15 mouse cellular contexts compared by ENCODE assay signal in the genomic region with DNA sequence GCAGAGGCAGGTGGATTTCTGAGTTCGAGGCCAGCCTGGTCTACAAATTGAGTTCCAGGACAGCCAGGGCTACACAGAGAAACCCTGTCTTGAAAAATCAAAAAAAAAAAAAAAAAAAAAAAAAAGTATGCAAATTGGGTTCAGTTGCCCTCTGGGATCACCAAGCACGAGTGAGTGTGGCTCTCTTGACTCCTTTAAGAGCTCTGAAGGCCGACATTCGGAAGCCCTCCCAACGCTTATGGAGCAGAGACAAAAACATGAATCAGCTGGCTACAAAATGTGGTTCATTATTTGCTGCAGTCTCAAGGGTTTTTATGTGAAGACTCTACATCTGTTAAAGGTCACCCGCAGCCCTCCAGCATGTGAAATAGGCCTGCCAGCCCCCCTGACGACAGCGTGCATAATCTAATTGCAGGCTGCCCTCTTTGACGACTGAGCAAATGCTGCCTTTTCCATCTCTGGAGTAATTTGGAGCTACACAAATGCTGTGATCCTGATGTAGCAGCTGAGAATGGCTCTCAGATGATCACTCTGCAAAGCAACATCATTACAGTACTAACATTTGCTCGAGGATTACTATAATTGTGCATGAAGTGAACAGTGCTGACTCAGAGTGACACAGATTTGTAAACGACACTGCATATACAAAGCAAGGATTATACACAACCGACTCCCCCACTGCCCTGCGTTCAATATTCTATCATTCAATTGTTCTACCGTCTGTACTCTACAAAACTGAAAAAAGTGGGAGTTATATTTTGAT. TPM values are rescaled to one million over a fixed set of nuclear protein-coding genes. Genes with fewer than 3 reads are reported as not detected.
DNase-seq lines count a peak whose midpoint lies in the region; ATAC-seq lines count a peak whose summit lies in the region.
"Had no signal": no experiment of that assay in that cellular context is flagged by ENCODE, and none has a peak within 500 bp of the region (broad histone marks: within the 10 kb centered on the region; RNA-seq: fewer than 3 reads in every experiment).

No protein-coding gene starts in this region.

- no peak overlapping the region for H3K4me2 ChIP-seq in hindbrain, embryonic 13.5 days
- no peak overlapping the region for H3K4me2 ChIP-seq in neural tube, embryonic 11.5 days (ENCODE audit: low read depth)
- H3K4me2 ChIP-seq: limb, embryonic 15.5 days had no signal

- WGBS in embryonic facial prominence, embryonic 10.5 days, result 51% methylated on average over 14 of the region's 14 CpGs
- 29% methylated on average over 14 of the region's 14 CpGs for WGBS in hindbrain, embryonic 13.5 days
- WGBS in neural tube, embryonic 11.5 days, result 46% methylated on average over 14 of the region's 14 CpGs

- H3K9ac ChIP-seq in hindbrain, embryonic 13.5 days, result no peak overlapping the region
- H3K9ac ChIP-seq in neural tube, embryonic 11.5 days (ENCODE audit: low read length), result 0 out of 2 replicates have a peak overlapping the region, but pooled peaks have one; percentile 12
- H3K9ac ChIP-seq: limb, embryonic 15.5 days had no signal

- peak; percentile 85 for ATAC-seq in hindbrain, embryonic 13.5 days (ENCODE audit: low FRiP score)
- ATAC-seq in neural tube, embryonic 11.5 days (ENCODE audit: insufficient read depth, low FRiP score, low TSS enrichment), result peak; percentile 50; the same call in 1 of the 2 replicates
- ATAC-seq in monocyte, adult 5-6 weeks (replicated peaks; ENCODE audit: insufficient number of reproducible peaks, low FRiP score, low TSS enrichment, poor library complexity, severe bottlenecking), result no peak

- H3K36me3 ChIP-seq in embryonic facial prominence, embryonic 10.5 days (replicated peaks), result no peaks in the 10 kb centered on the region
- H3K36me3 ChIP-seq in hindbrain, embryonic 13.5 days, result no peaks in the 10 kb centered on the region
- H3K36me3 ChIP-seq in neural tube, embryonic 11.5 days (ENCODE audit: control insufficient read depth, insufficient read depth, low read length), result no peaks in the 10 kb centered on the region
- H3K36me3 ChIP-seq: limb, embryonic 15.5 days had no signal

- peaks cover 3% of the 10 kb centered on the region; the same call in 1 of the 2 replicates for H3K27me3 ChIP-seq in embryonic facial prominence, embryonic 10.5 days (replicated peaks; ENCODE audit: low read depth, poor library complexity, severe bottlenecking)
- no peaks in the 10 kb centered on the region for H3K27me3 ChIP-seq in hindbrain, embryonic 13.5 days
- no peaks in the 10 kb centered on the region for H3K27me3 ChIP-seq in neural tube, embryonic 11.5 days (ENCODE audit: control insufficient read depth, insufficient read depth, low read length)
- H3K27me3 ChIP-seq: limb, embryonic 15.5 days had no signal

- peaks cover 37% of the 10 kb centered on the region for H3K4me1 ChIP-seq in embryonic facial prominence, embryonic 10.5 days
- 0 out of 2 replicates have a peak, but pooled peaks cover 8% of the 10 kb centered on the region for H3K4me1 ChIP-seq in hindbrain, embryonic 13.5 days (replicated peaks)
- H3K4me1 ChIP-seq in neural tube, embryonic 11.5 days (ENCODE audit: control insufficient read depth, insufficient read depth, low read length), result 0 out of 2 replicates have a peak, but pooled peaks cover 3% of the 10 kb centered on the region

- H3K4me3 ChIP-seq in embryonic facial prominence, embryonic 10.5 days, result no peak overlapping the region
- no peak overlapping the region for H3K4me3 ChIP-seq in hindbrain, embryonic 13.5 days
- H3K4me3 ChIP-seq in neural tube, embryonic 11.5 days (ENCODE audit: low read depth, low read length), result no peak overlapping the region
- H3K4me3 ChIP-seq: limb, embryonic 15.5 days had no signal

- H3K27ac ChIP-seq in embryonic facial prominence, embryonic 10.5 days (replicated peaks), result no peak overlapping the region
- peak overlapping the region; percentile 3; the same call in 1 of the 2 replicates for H3K27ac ChIP-seq in hindbrain, embryonic 13.5 days
- no peak overlapping the region for H3K27ac ChIP-seq in neural tube, embryonic 11.5 days (ENCODE audit: low read depth, low read length)
- H3K27ac ChIP-seq: limb, embryonic 15.5 days had no signal

- H3K9me3 ChIP-seq in embryonic facial prominence, embryonic 10.5 days, result no peaks in the 10 kb centered on the region
- no peaks in the 10 kb centered on the region for H3K9me3 ChIP-seq in hindbrain, embryonic 13.5 days
- no peaks in the 10 kb centered on the region for H3K9me3 ChIP-seq in neural tube, embryonic 11.5 days (ENCODE audit: control insufficient read depth, low read length)
- H3K9me3 ChIP-seq: limb, embryonic 15.5 days had no signal

- DNase-seq in frontal cortex, postnatal 10 days (ENCODE audit: low spot score in 2 of 2), result peak; percentile 14 to 17
- DNase-seq in frontal cortex, postnatal 25 days (ENCODE audit: low spot score in 2 of 2), result no peak
- peak; percentile 58 for DNase-seq in embryonic facial prominence, embryonic 10.5 days (ENCODE audit: low spot score)
- peak; percentile 57 for DNase-seq in neural tube, embryonic 11.5 days (ENCODE audit: low spot score)
- no peak for DNase-seq in layer of hippocampus, adult 9-10 months (ENCODE audit: low spot score)
- DNase-seq in spleen, adult 18-20 months, result no peak
- DNase-seq: gastrocnemius, postnatal 10 days; kidney, postnatal 25 days; lung, postnatal 14 days had no signal

RNA-seq across cellular contexts. Expression of a gene that starts 15.4 kb away (rescaled TPM):
- polyA plus RNA-seq in embryonic facial prominence, embryonic 10.5 days (2016; fragmentation: Nextera tagmentation; extraction: Ambion mirVana), result not detected in 2 replicates
- not detected in 2 replicates for polyA plus RNA-seq in hindbrain, embryonic 13.5 days (2015; fragmentation: Nextera tagmentation; extraction: Ambion mirVana)
- polyA plus RNA-seq in neural tube, embryonic 11.5 days (2014; fragmentation: Nextera tagmentation; extraction: Ambion mirVana), result not detected in 2 replicates
- total RNA-seq in monocyte, adult 5-6 weeks (2017), result not detected in 3 replicates
- total RNA-seq: gastrocnemius, postnatal 10 days; heart, postnatal 36 days had no signal
- polyA plus RNA-seq: C2C12; cortical plate, adult 2 months; limb, embryonic 15.5 days had no signal

RNA-seq across cellular contexts. Expression of a gene that starts 15.7 kb away (rescaled TPM):
- polyA plus RNA-seq in embryonic facial prominence, embryonic 10.5 days (2016; fragmentation: Nextera tagmentation; extraction: Ambion mirVana), result not detected in 2 replicates
- not detected in 2 replicates for polyA plus RNA-seq in hindbrain, embryonic 13.5 days (2015; fragmentation: Nextera tagmentation; extraction: Ambion mirVana)
- polyA plus RNA-seq in neural tube, embryonic 11.5 days (2014; fragmentation: Nextera tagmentation; extraction: Ambion mirVana), result not detected in 2 replicates
- not detected in 3 replicates for total RNA-seq in monocyte, adult 5-6 weeks (2017)
- total RNA-seq: gastrocnemius, postnatal 10 days; heart, postnatal 36 days had no signal
- polyA plus RNA-seq: C2C12; cortical plate, adult 2 months; limb, embryonic 15.5 days had no signal

RNA-seq across cellular contexts. Expression of a gene that starts 34.9 kb away (rescaled TPM):
- polyA plus RNA-seq in embryonic facial prominence, embryonic 10.5 days (2016; fragmentation: Nextera tagmentation; extraction: Ambion mirVana), result not detected in 2 replicates
- 0.09 TPM in 1 of 2 replicates, not detected in the other for polyA plus RNA-seq in hindbrain, embryonic 13.5 days (2015; fragmentation: Nextera tagmentation; extraction: Ambion mirVana)
- polyA plus RNA-seq in neural tube, embryonic 11.5 days (2014; fragmentation: Nextera tagmentation; extraction: Ambion mirVana), result 0.49 and 0.64 TPM in 2 replicates
- not detected in 3 replicates for total RNA-seq in monocyte, adult 5-6 weeks (2017)
- total RNA-seq: gastrocnemius, postnatal 10 days; heart, postnatal 36 days had no signal
- polyA plus RNA-seq: C2C12; cortical plate, adult 2 months; limb, embryonic 15.5 days had no signal

RNA-seq across cellular contexts. Expression of a gene that starts 41.3 kb away (rescaled TPM):
- 0.14 and 0.31 TPM in 2 replicates for polyA plus RNA-seq in embryonic facial prominence, embryonic 10.5 days (2016; fragmentation: Nextera tagmentation; extraction: Ambion mirVana)
- polyA plus RNA-seq in hindbrain, embryonic 13.5 days (2015; fragmentation: Nextera tagmentation; extraction: Ambion mirVana), result 1.0 and 1.4 TPM in 2 replicates
- 0.45 and 0.73 TPM in 2 replicates for polyA plus RNA-seq in neural tube, embryonic 11.5 days (2014; fragmentation: Nextera tagmentation; extraction: Ambion mirVana)
- not detected in 3 replicates for total RNA-seq in monocyte, adult 5-6 weeks (2017)
- total RNA-seq: gastrocnemius, postnatal 10 days; heart, postnatal 36 days had no signal
- polyA plus RNA-seq: C2C12; limb, embryonic 15.5 days had no signal

Comparison
In these comparisons a context has a peak if more than half of its experiments do, and no peak if none do; other contexts are left out.
1. DNase-seq: peak in frontal cortex, postnatal 10 days (2 of 2), embryonic facial prominence, embryonic 10.5 days (single experiment) and neural tube, embryonic 11.5 days (single experiment); none in frontal cortex, postnatal 25 days (0 of 2), layer of hippocampus, adult 9-10 months (single experiment) and spleen, adult 18-20 months (0 of 2).